Mouse (Mus musculus) spleen, adult 2 months (tissue): ENCODE results near the gene Bend6. TPM values are rescaled to one million over a fixed set of nuclear protein-coding genes. Genes with fewer than 3 reads are reported as not detected.

Experiments
- DNase-seq, 2 experiments: peaks; one replicate each; pipeline versions ENCODE4 v3.0.0 to v3.0.0-alpha.2; 2012 to 2021; ENCODE audit warnings: low spot score in 2 of 2, low read depth in 1 of 2
- H3K27ac ChIP-seq: fragments of 200-500 bp; 2 replicates; pipeline ENCODE4 v1.5.1; 2012; ENCODE audit warnings: low read length, inconsistent platforms; ENCODE audit not compliant: insufficient read depth
- H3K27me3 ChIP-seq: fragments of 200-500 bp; 2 replicates; pipeline ENCODE4 v1.6.1; 2012; ENCODE audit warnings: mild to moderate bottlenecking, moderate library complexity, low read length, inconsistent platforms; ENCODE audit not compliant: control insufficient read depth, insufficient read depth
- H3K36me3 ChIP-seq: fragments of 200-500 bp; 2 replicates; pipeline ENCODE4 v1.6.1; 2012; ENCODE audit warnings: mild to moderate bottlenecking, low read length, inconsistent platforms; ENCODE audit not compliant: control insufficient read depth, insufficient read depth
- H3K4me1 ChIP-seq: fragments of 200-500 bp; 2 replicates; pipeline ENCODE4 v1.6.1; 2011; ENCODE audit warnings: inconsistent platforms; ENCODE audit not compliant: control insufficient read depth, insufficient read depth, insufficient read length
- H3K4me3 ChIP-seq: fragments of 200-500 bp; 2 replicates; pipeline ENCODE4 v1.5.1; 2011; ENCODE audit warnings: mild to moderate bottlenecking, inconsistent platforms; ENCODE audit not compliant: insufficient read depth, insufficient read length; ENCODE audit errors: extremely low read depth
- CTCF ChIP-seq: fragments of 200-500 bp; IDR thresholded peaks from 2 replicates; pipeline ENCODE4 v1.5.1; 2011; ENCODE audit warnings: mild to moderate bottlenecking, inconsistent platforms; ENCODE audit not compliant: insufficient read depth, insufficient read length, insufficient replicate concordance; ENCODE audit errors: extremely low read depth
- POLR2A ChIP-seq: fragments of 200-500 bp; IDR thresholded peaks from 2 replicates; pipeline ENCODE4 v1.6.1; 2011; ENCODE audit warnings: low read depth, low read length, inconsistent platforms
- WGBS: fragments of 180-500 bp; shearing (Covaris S2); methylation state at CpG from one replicate; pipeline ENCODE4 v1.1.7; 2018; 5-methylcytosine and 5-hydroxymethylcytosine counted together
- polyA plus RNA-seq: library from polyadenylated mRNA; depleted of rRNA; stranded (reverse); fragments of >200 nt; gene quantifications from 2 replicates; pipeline ENCODE4 v1.2.3, GENCODE M21; 2012; rRNA removed

The Bend6 gene
- polyA plus RNA-seq = 0.43 and 0.55 TPM in 2 replicates

GRCm38 (mm10) chr1:33907421-33908190 is at the start of gene Bend6:
TSS of gene Bend6 (minus strand) at chr1:33907816.
- no peak for TF ChIP-seq CTCF
- TF ChIP-seq POLR2A = no peak
- peak in 1 of 2 experiments; percentile 14 for DNase-seq
- Histone ChIP-seq H3K4me3 (peak within 1 kb of the TSS; percentile 51), H3K27ac (no peak within 1 kb of the TSS), H3K27me3 (peaks cover 14% of the 10 kb centered on the region), H3K4me1 (peaks cover 5% of the 10 kb centered on the region; the same call in 1 of the 2 replicates), H3K36me3 (no peaks in the 10 kb centered on the region)
- 1% methylated on average over 62 of the region's 110 CpGs for WGBS

- TF ChIP-seq POLR2A = no peak
- no peak for TF ChIP-seq CTCF
- 92% methylated on average over 6 of the region's 6 CpGs for WGBS
These were observed 48.0 kb upstream of the Bend6 start for GRCm38 (mm10) chr1:33955626-33956025.

GRCm38 (mm10) chr1:33948511-33948910 is 40.9 kb upstream of the Bend6 start:
- H3K4me3 ChIP-seq = no peak overlapping the region
- H3K27me3 ChIP-seq = no peaks in the 10 kb centered on the region
- no peak for TF ChIP-seq POLR2A
- no peak for DNase-seq
- H3K36me3 ChIP-seq = no peaks in the 10 kb centered on the region
- no peaks in the 10 kb centered on the region for H3K4me1 ChIP-seq
- 90% methylated on average over 5 of the region's 5 CpGs for WGBS
- no peak overlapping the region for H3K27ac ChIP-seq

More at GRCm38 (mm10) chr1:33955626-33956025, 48.0 kb upstream of the Bend6 start:
- Histone ChIP-seq H3K27me3 (no peaks in the 10 kb centered on the region), H3K27ac (no peak overlapping the region), H3K4me3 (no peak overlapping the region), H3K36me3 (no peaks in the 10 kb centered on the region), H3K4me1 (no peaks in the 10 kb centered on the region)
- DNase-seq = no peak

- Histone ChIP-seq H3K27ac (no peak overlapping the region), H3K4me1 (no peaks in the 10 kb centered on the region), H3K27me3 (no peaks in the 10 kb centered on the region), H3K4me3 (no peak overlapping the region), H3K36me3 (no peaks in the 10 kb centered on the region)
- DNase-seq = no peak
- WGBS = 94% methylated on average over 6 of the region's 6 CpGs
- TF ChIP-seq CTCF = no peak
- no peak for TF ChIP-seq POLR2A
These were observed 40.2 kb upstream of the Bend6 start for GRCm38 (mm10) chr1:33947838-33948237.

GRCm38 (mm10) chr1:33946601-33947395 is 39.2 kb upstream of the Bend6 start:
- no peak overlapping the region for H3K4me3 ChIP-seq
- TF ChIP-seq POLR2A (no peak), CTCF (no peak)
- H3K27me3 ChIP-seq = no peaks in the 10 kb centered on the region
- 84% methylated on average over 12 of the region's 12 CpGs for WGBS
- no peak overlapping the region for H3K27ac ChIP-seq
- no peak for DNase-seq
- no peaks in the 10 kb centered on the region for H3K36me3 ChIP-seq
- H3K4me1 ChIP-seq = no peaks in the 10 kb centered on the region

- Histone ChIP-seq H3K4me1 (no peaks in the 10 kb centered on the region), H3K27ac (no peak overlapping the region), H3K27me3 (no peaks in the 10 kb centered on the region), H3K4me3 (no peak overlapping the region), H3K36me3 (no peaks in the 10 kb centered on the region)
- no peak for DNase-seq
- TF ChIP-seq POLR2A (no peak), CTCF (no peak)
- 81% methylated on average over 6 of the region's 6 CpGs for WGBS
These were observed 38.1 kb upstream of the Bend6 start for GRCm38 (mm10) chr1:33945756-33946155.
